Mouse (Mus musculus): ENCODE measurements at regions not wholly inside any gene's neighbourhood (a gene's known extent, or its start where the extent isn't known, plus 50 kb on each side); places are given as distances from the start of the nearest gene placed in this dataset.

GRCm38 (mm10) chr8:26527186-26527580, 407.8 kb downstream of the Gm45692 start:
- Histone ChIP-seq H3K9ac (ENCODE audit: insufficient read depth, low read depth) (no peak overlapping the region), H3K4me3 (replicated peaks in 1 of 3; ENCODE audit: low read depth in 2 of 3, low read length in 2 of 3, poor library complexity in 1 of 3) (no peak overlapping the region), H3K9me3 (replicated peaks; ENCODE audit: low read length) (no peaks in the 10 kb centered on the region), H3K79me2 (replicated peaks; ENCODE audit: control insufficient read depth, extremely low read depth, insufficient read depth, poor library complexity, severe bottlenecking) (no peaks in the 10 kb centered on the region), H3K4me2 (ENCODE audit: insufficient read depth, low read depth, poor library complexity, severe bottlenecking) (no peak overlapping the region), H3K27me3 (replicated peaks) (no peaks in the 10 kb centered on the region), H3K36me3 (replicated peaks in 1 of 2; ENCODE audit: control insufficient read depth in 1 of 2, insufficient read depth in 1 of 2, low read length in 1 of 2) (no peaks in the 10 kb centered on the region), H3K27ac (ENCODE audit: insufficient read depth, low read depth) (no peak overlapping the region), H3K4me1 (ENCODE audit: control insufficient read depth in 1 of 2, insufficient read depth in 2 of 2) (peaks cover 0 to under 1% of the 10 kb centered on the region in 2 experiments; a peak in 1 of 4 replicates)
- TF ChIP-seq MAFK (IDR thresholded peaks at IDR 0.05; ENCODE audit: insufficient replicate concordance, low read length) (no peak), JUND (conservative IDR thresholded peaks at IDR 0.05; ENCODE audit: low read depth, low read length) (no peak), ZKSCAN1 (IDR thresholded peaks at IDR 0.05; ENCODE audit: borderline replicate concordance, low read depth, low read length) (no peak), ZC3H11A (IDR thresholded peaks at IDR 0.05; ENCODE audit: low read depth, low read length) (no peak), RAD21 (IDR thresholded peaks at IDR 0.05; ENCODE audit: low read depth, low read length) (no peak), ZMIZ1 (IDR thresholded peaks at IDR 0.05; ENCODE audit: low read depth, low read length) (no peak), SIN3A (IDR thresholded peaks at IDR 0.05; ENCODE audit: low read length) (no peak), USF2 (conservative IDR thresholded peaks at IDR 0.05; ENCODE audit: low read depth, low read length) (no peak), SMC3 (IDR thresholded peaks at IDR 0.05; ENCODE audit: low read depth, low read length) (no peak), EP300 (IDR thresholded peaks at IDR 0.05; ENCODE audit: low read length) (no peak), NELFE (IDR thresholded peaks at IDR 0.05; ENCODE audit: low read depth, low read length) (no peak), GABPA (IDR thresholded peaks at IDR 0.05; ENCODE audit: insufficient replicate concordance, low read depth, low read length) (no peak), KAT2A (IDR thresholded peaks at IDR 0.05; ENCODE audit: insufficient replicate concordance, low read length) (no peak), RCOR1 (conservative IDR thresholded peaks at IDR 0.05; ENCODE audit: low read depth, low read length) (no peak), USF1 (IDR thresholded peaks at IDR 0.05; ENCODE audit: low read depth, low read length) (no peak), TCF12 (IDR thresholded peaks at IDR 0.05; ENCODE audit: low read depth, low read length) (no peak), MAZ (IDR thresholded peaks at IDR 0.05; ENCODE audit: low read depth, low read length) (no peak)
- dilution Hi-C loops (cut with MboI; ENCODE audit: extremely low pct_ligation_motif_present, extremely low pct_unique_long_range_greater_than_20kb, low sequenced_read_pairs) (no loop called here), in situ Hi-C loops (cut with MboI; ENCODE audit: low pct_ligation_motif_present, low pct_unique_long_range_greater_than_20kb, low sequenced_read_pairs) (no loop called here)
- DNase-seq (ENCODE audit: extremely low read depth), result no peak

- in situ Hi-C loops (cut with MboI; ENCODE audit: low pct_ligation_motif_present, low pct_unique_long_range_greater_than_20kb, low sequenced_read_pairs) (no loop called here), dilution Hi-C loops (cut with MboI; ENCODE audit: extremely low pct_ligation_motif_present, extremely low pct_unique_long_range_greater_than_20kb, low sequenced_read_pairs) (no loop called here)
- Histone ChIP-seq H3K9ac (ENCODE audit: insufficient read depth, low read depth) (no peak overlapping the region), H3K4me2 (ENCODE audit: insufficient read depth, low read depth, poor library complexity, severe bottlenecking) (no peak overlapping the region), H3K79me2 (replicated peaks; ENCODE audit: control insufficient read depth, extremely low read depth, insufficient read depth, poor library complexity, severe bottlenecking) (no peaks in the 10 kb centered on the region), H3K9me3 (replicated peaks; ENCODE audit: low read length) (no peaks in the 10 kb centered on the region), H3K27ac (ENCODE audit: insufficient read depth, low read depth) (no peak overlapping the region), H3K4me1 (ENCODE audit: control insufficient read depth in 1 of 2, insufficient read depth in 2 of 2) (peaks cover 0 to 13% of the 10 kb centered on the region in 2 experiments; a peak in 2 of 4 replicates), H3K4me3 (replicated peaks in 1 of 3; ENCODE audit: low read depth in 2 of 3, low read length in 2 of 3, poor library complexity in 1 of 3) (no peak overlapping the region), H3K36me3 (replicated peaks in 1 of 2; ENCODE audit: control insufficient read depth in 1 of 2, insufficient read depth in 1 of 2, low read length in 1 of 2) (no peaks in the 10 kb centered on the region), H3K27me3 (replicated peaks) (no peaks in the 10 kb centered on the region)
- TF ChIP-seq HCFC1 (IDR thresholded peaks at IDR 0.05; ENCODE audit: low read depth, low read length), result no peak
- no peak for TF ChIP-seq EP300 (IDR thresholded peaks at IDR 0.05; ENCODE audit: low read length)
- TF ChIP-seq JUND (conservative IDR thresholded peaks at IDR 0.05; ENCODE audit: low read depth, low read length), result no peak
- no peak for TF ChIP-seq RAD21 (IDR thresholded peaks at IDR 0.05; ENCODE audit: low read depth, low read length)
- no peak for TF ChIP-seq BHLHE40 (IDR thresholded peaks at IDR 0.05; ENCODE audit: low read depth, low read length)
- no peak for DNase-seq (ENCODE audit: extremely low read depth)
Observed at GRCm38 (mm10) chr8:26529921-26530320, 410.6 kb downstream of the Gm45692 start.
